Comparison of ENCODE assay signal across 8 mouse cellular contexts in genomic region chr17:56233818-56234469, GRCm38 (mm10). TPM values are rescaled to one million over a fixed set of nuclear protein-coding genes. Genes with fewer than 3 reads are reported as not detected.
DNase-seq lines count a peak whose midpoint lies in the region; ATAC-seq lines count a peak whose summit lies in the region.

No protein-coding gene starts in this region.

- no peak overlapping the region for H3K4me3 ChIP-seq in kidney, embryonic 16.5 days (ENCODE audit: low read length)

- DNase-seq in adrenal gland, postnatal 10 days = peak; percentile 62
- no peak for DNase-seq in adrenal gland, postnatal 4 days (ENCODE audit: low spot score in 2 of 2)
- DNase-seq in cerebellum, adult 9-10 months = peak; percentile 95
- peak; percentile 77 to 88 for DNase-seq in frontal cortex, adult 2 months (ENCODE audit: extremely low spot score in 1 of 2, low spot score in 1 of 2)
- peak; percentile 58 for DNase-seq in liver
- peak; percentile 97 for DNase-seq in retina, postnatal 1 day
- no peak for DNase-seq in spleen, adult 18-20 months

- H3K27me3 ChIP-seq in kidney, embryonic 16.5 days (ENCODE audit: insufficient read depth, low read length) = no peaks in the 10 kb centered on the region

- H3K9ac ChIP-seq in kidney, embryonic 16.5 days (replicated peaks; ENCODE audit: low read length) = no peak overlapping the region

- no peaks in the 10 kb centered on the region for H3K36me3 ChIP-seq in kidney, embryonic 16.5 days (ENCODE audit: insufficient read depth, low read length)

- no peak overlapping the region for H3K27ac ChIP-seq in kidney, embryonic 16.5 days (ENCODE audit: low read length)

- no peaks in the 10 kb centered on the region for H3K9me3 ChIP-seq in kidney, embryonic 16.5 days (ENCODE audit: low read length)

- 3% methylated on average over 14 of the region's 14 CpGs for WGBS in kidney, embryonic 16.5 days

- peak; percentile 75 for ATAC-seq in kidney, embryonic 16.5 days (ENCODE audit: low FRiP score, low TSS enrichment)

- peaks cover 3% of the 10 kb centered on the region; the same call in 1 of the 2 replicates for H3K4me1 ChIP-seq in kidney, embryonic 16.5 days (ENCODE audit: insufficient read depth, low read length)

- H3K4me2 ChIP-seq in kidney, embryonic 16.5 days (replicated peaks; ENCODE audit: low read depth, low read length) = no peak overlapping the region

RNA-seq across cellular contexts. Expression of gene Dpp9, which starts 15.2 kb away (rescaled TPM):
- 10 to 100 TPM; 28.8 to 30.1 TPM for total RNA-seq in adrenal gland, postnatal 10 days (2021)
- 10 to 100 TPM; 34.4 to 37.3 TPM for total RNA-seq in adrenal gland, postnatal 4 days (2021)
- polyA plus RNA-seq in frontal cortex, adult 2 months (2012; rRNA removed) = 49.7 and 52.4 TPM in 2 replicates
- polyA plus RNA-seq in kidney, embryonic 16.5 days (2015; fragmentation: Nextera tagmentation; extraction: Ambion mirVana) = 45.0 and 46.2 TPM in 2 replicates

RNA-seq across cellular contexts. Expression of gene Fem1a, which starts 22.7 kb away (rescaled TPM):
- 10 to 100 TPM; 27.8 to 38.0 TPM for total RNA-seq in adrenal gland, postnatal 10 days (2021)
- 10 to 100 TPM; 30.5 to 33.5 TPM for total RNA-seq in adrenal gland, postnatal 4 days (2021)
- 23.7 and 24.1 TPM in 2 replicates for polyA plus RNA-seq in frontal cortex, adult 2 months (2012; rRNA removed)
- polyA plus RNA-seq in kidney, embryonic 16.5 days (2015; fragmentation: Nextera tagmentation; extraction: Ambion mirVana) = 14.6 and 15.8 TPM in 2 replicates

RNA-seq across cellular contexts. Expression of gene Ticam1, which starts 42.6 kb away (rescaled TPM):
- total RNA-seq in adrenal gland, postnatal 10 days (2021) = 10 to 100 TPM; 16.6 to 18.1 TPM
- total RNA-seq in adrenal gland, postnatal 4 days (2021) = 10 to 100 TPM; 21.0 to 22.2 TPM
- polyA plus RNA-seq in frontal cortex, adult 2 months (2012; rRNA removed) = 4.5 and 5.0 TPM in 2 replicates
- polyA plus RNA-seq in kidney, embryonic 16.5 days (2015; fragmentation: Nextera tagmentation; extraction: Ambion mirVana) = 7.3 and 10.3 TPM in 2 replicates

RNA-seq across cellular contexts. Expression of gene Mydgf, which starts 50.2 kb away (rescaled TPM):
- 10 to 100 TPM; 55.6 to 61.9 TPM for total RNA-seq in adrenal gland, postnatal 10 days (2021)
- total RNA-seq in adrenal gland, postnatal 4 days (2021) = 10 to 100 TPM; 65.9 to 66.3 TPM
- 43.1 and 43.8 TPM in 2 replicates for polyA plus RNA-seq in frontal cortex, adult 2 months (2012; rRNA removed)
- polyA plus RNA-seq in kidney, embryonic 16.5 days (2015; fragmentation: Nextera tagmentation; extraction: Ambion mirVana) = 102 and 109 TPM in 2 replicates

RNA-seq across cellular contexts. Expression of gene Plin3, which starts 58.7 kb away (rescaled TPM):
- total RNA-seq in adrenal gland, postnatal 10 days (2021) = 10 to 100 TPM; 96.0 to 97.9 TPM
- 10 to 100 TPM; 83.2 to 87.5 TPM for total RNA-seq in adrenal gland, postnatal 4 days (2021)
- 10.8 and 11.2 TPM in 2 replicates for polyA plus RNA-seq in frontal cortex, adult 2 months (2012; rRNA removed)
- 87.5 and 106 TPM in 2 replicates for polyA plus RNA-seq in kidney, embryonic 16.5 days (2015; fragmentation: Nextera tagmentation; extraction: Ambion mirVana)

Comparison
In these comparisons a context has a peak if more than half of its experiments do, and no peak if none do; other contexts are left out.
1. DNase-seq: peak in adrenal gland, postnatal 10 days (single experiment), cerebellum, adult 9-10 months (single experiment), frontal cortex, adult 2 months (2 of 2), liver (single experiment) and retina, postnatal 1 day (single experiment); none in adrenal gland, postnatal 4 days (0 of 2) and spleen, adult 18-20 months (0 of 2).